Mouse (Mus musculus) lung, embryonic 16.5 days (tissue): ENCODE data around the gene Ylpm1. TPM values are rescaled to one million over a fixed set of nuclear protein-coding genes. Genes with fewer than 3 reads are reported as not detected.

ENCODE experiments used
- ATAC-seq: fragments of 200-750 bp; cut with Nextera tagmentation; 2 replicates; pipeline ENCODE4 v1.8.0; 2017; ENCODE audit warnings: low read depth, mild to moderate bottlenecking, moderate library complexity
- H3K27ac ChIP-seq: fragments of 300-500 bp; sonication (generic); 2 replicates; pipeline ENCODE4 v1.5.1; 2014; ENCODE audit warnings: mild to moderate bottlenecking, control low read depth, low read length
- H3K27me3 ChIP-seq: fragments of 300-500 bp; sonication (generic); 2 replicates; pipeline ENCODE4 v1.6.1; 2014; ENCODE audit warnings: low read depth, low read length, mixed read lengths; ENCODE audit not compliant: control insufficient read depth, insufficient read depth
- H3K36me3 ChIP-seq: fragments of 300-500 bp; sonication (generic); 2 replicates; pipeline ENCODE4 v1.6.1; 2014; ENCODE audit warnings: low read length; ENCODE audit not compliant: control insufficient read depth, insufficient read depth
- H3K4me1 ChIP-seq: fragments of 300-500 bp; sonication (generic); replicated peaks from 2 replicates; pipeline ENCODE4 v1.6.1; 2014; ENCODE audit warnings: low read length, mixed read lengths; ENCODE audit not compliant: control insufficient read depth, insufficient read depth
- H3K4me2 ChIP-seq: fragments of 300-500 bp; sonication (generic); 2 replicates; pipeline ENCODE4 v1.6.1; 2014; ENCODE audit warnings: low read depth, low read length, control low read depth
- H3K4me3 ChIP-seq: fragments of 300-500 bp; sonication (generic); 2 replicates; pipeline ENCODE4 v1.5.1; 2014; ENCODE audit warnings: mild to moderate bottlenecking, low read length, control low read depth
- H3K9ac ChIP-seq: fragments of 300-500 bp; sonication (generic); 2 replicates; pipeline ENCODE4 v1.6.1; 2014; ENCODE audit warnings: low read length, control low read depth
- H3K9me3 ChIP-seq: fragments of 300-500 bp; sonication (generic); 2 replicates; pipeline ENCODE4 v1.6.1; 2016; ENCODE audit warnings: low read length; ENCODE audit not compliant: control insufficient read depth
- WGBS: fragments of 180-500 bp; shearing (Covaris S2); extraction: QIAGEN DNeasy Blood & Tissue Kit; methylation state at CpG from one replicate; pipeline ENCODE4 v1.1.7; 2014; 5-methylcytosine and 5-hydroxymethylcytosine counted together
- polyA plus RNA-seq: library from polyadenylated mRNA; unstranded; fragments of >200 nt; fragmentation: Nextera tagmentation; extraction: Ambion mirVana; gene quantifications from 2 replicates; pipeline ENCODE4 v1.2.1, GENCODE M21; 2015

The Ylpm1 gene
- polyA plus RNA-seq, 1 experiment from 2014 or later, result 25.5 TPM

DNA sequence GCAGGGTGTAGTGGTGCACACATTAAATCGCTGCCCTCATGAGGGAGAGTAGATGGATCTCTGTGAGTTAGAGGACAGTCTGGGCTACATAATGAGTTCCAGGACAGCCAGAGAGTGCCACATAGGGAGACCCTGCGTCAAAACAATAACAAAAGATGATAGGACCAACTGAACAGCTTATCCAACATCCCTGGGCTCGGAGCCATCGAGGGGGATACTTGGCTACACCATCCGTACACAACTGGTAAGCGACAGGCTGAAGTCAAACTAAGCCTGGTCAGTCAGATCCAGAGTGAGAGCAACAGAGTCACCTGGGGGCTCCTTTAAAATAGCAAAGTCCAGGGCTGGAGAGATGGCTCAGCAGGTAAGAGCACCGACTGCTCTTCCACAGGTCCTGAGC, 99.7 kb downstream of the Ylpm1 start:
- H3K4me3 ChIP-seq, result no peak overlapping the region
- WGBS, result 66% methylated on average over 7 of the region's 7 CpGs
- no peak for ATAC-seq
- no peaks in the 10 kb centered on the region for H3K27me3 ChIP-seq
- no peak overlapping the region for H3K27ac ChIP-seq
- H3K9ac ChIP-seq, result no peak overlapping the region
- no peaks in the 10 kb centered on the region for H3K4me1 ChIP-seq
- H3K9me3 ChIP-seq, result no peaks in the 10 kb centered on the region
- no peaks in the 10 kb centered on the region for H3K36me3 ChIP-seq
- no peak overlapping the region for H3K4me2 ChIP-seq

DNA sequence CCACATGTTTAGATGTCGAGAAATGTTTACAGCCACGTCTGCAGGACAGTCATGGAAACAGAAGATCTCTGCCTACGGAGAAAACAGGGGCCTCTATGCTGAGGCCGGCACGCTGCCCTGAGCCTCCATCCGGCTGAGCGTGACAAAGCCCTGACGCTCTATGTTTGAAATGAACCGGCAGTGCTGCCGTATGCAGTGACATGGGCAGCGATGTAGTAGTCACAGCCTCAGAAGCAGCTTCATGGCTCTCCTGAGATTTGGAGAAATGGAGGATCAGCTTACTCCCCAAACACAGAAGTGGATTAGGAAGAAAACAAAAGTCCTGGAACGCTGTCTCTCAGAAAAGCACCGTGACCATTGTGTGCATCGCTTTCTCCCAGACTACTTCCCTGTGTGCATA, 104.9 kb downstream of the Ylpm1 start:
- no peak overlapping the region for H3K27ac ChIP-seq
- H3K4me1 ChIP-seq, result no peaks in the 10 kb centered on the region
- no peak overlapping the region for H3K4me2 ChIP-seq
- no peak overlapping the region for H3K9ac ChIP-seq
- H3K4me3 ChIP-seq, result no peak overlapping the region
- H3K36me3 ChIP-seq, result no peaks in the 10 kb centered on the region
- no peaks in the 10 kb centered on the region for H3K27me3 ChIP-seq
- H3K9me3 ChIP-seq, result no peaks in the 10 kb centered on the region
- ATAC-seq, result no peak
- 60% methylated on average over 14 of the region's 14 CpGs for WGBS

DNA sequence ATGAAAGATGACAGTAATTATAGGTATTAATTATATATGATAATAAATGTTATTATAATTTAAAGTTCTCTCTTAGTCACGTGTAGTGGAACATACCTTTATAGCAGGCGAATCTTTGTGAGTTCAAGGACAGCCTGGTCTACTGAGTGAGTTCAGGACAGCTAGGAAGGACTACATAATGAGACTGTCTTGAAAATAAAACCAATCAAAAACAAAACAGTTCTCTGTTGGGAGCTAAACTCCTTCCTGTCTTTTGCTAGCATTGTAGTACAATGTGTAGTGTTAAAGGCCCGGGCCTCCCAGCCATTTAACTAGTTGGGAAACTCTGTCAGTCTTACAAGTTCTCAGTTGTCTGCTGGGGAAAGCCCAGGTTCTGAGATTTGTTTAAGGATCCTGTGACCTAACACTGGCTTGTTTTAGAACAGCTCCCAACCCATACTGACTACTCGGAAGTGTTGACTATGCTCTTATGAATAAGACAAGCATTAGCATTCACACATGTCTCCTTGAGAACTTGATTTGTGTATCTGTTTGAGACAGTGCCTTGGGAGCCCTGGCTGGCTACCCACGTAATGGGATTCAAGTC, 105.5 kb downstream of the Ylpm1 start:
- 76% methylated on average over 5 of the region's 5 CpGs for WGBS
- no peak for ATAC-seq

DNA sequence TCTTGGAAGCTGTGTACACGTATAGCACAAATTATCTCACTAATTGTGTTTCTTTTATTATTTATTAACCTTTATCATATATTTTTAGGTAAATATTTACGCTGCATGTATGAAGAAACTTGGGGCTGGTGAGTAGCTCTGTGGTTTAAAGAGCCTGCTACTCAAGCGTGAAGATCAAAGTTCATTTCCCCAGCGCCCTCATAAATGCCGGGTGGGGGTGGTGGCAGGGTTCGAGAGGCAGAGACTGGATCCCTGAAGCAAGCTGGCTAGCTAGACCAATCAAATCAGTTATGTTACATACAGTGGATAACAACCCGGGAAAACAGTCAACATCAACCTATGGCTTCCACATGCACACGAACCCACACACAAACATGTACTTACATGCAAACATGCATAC, 107.0 kb downstream of the Ylpm1 start:
- 74% methylated on average over 8 of the region's 8 CpGs for WGBS
- Histone ChIP-seq H3K27ac (no peak overlapping the region), H3K4me2 (no peak overlapping the region), H3K4me3 (no peak overlapping the region), H3K9ac (no peak overlapping the region), H3K9me3 (no peaks in the 10 kb centered on the region), H3K4me1 (no peaks in the 10 kb centered on the region; the same call in 1 of the 2 replicates), H3K36me3 (no peaks in the 10 kb centered on the region), H3K27me3 (no peaks in the 10 kb centered on the region)
- no peak for ATAC-seq

More for the DNA sequence above, 105.5 kb downstream of the Ylpm1 start:
- Histone ChIP-seq H3K36me3 (no peaks in the 10 kb centered on the region), H3K27ac (no peak overlapping the region), H3K9me3 (no peaks in the 10 kb centered on the region), H3K4me3 (no peak overlapping the region), H3K9ac (no peak overlapping the region), H3K4me2 (no peak overlapping the region), H3K4me1 (no peaks in the 10 kb centered on the region; the same call in 1 of the 2 replicates), H3K27me3 (no peaks in the 10 kb centered on the region)

DNA sequence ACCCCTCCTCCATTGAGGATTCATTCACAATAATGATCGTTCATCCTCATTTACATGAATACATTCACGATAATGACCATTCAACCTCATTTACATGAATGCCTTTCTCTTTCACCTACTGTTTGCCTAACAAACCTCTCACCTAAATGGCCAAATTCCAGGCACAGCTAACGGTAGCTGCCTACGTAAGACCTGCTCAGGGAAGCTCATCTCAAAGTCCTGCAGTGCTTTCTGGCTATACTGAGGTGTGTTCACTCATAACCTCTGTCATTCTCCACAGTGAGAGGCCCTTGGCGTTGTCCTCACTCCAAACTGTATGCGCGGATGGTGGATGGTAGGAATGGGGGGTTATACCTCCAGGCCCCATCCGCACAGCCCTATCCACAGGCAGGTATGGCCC, 108.7 kb downstream of the Ylpm1 start:
- no peak overlapping the region for H3K4me2 ChIP-seq
- H3K4me3 ChIP-seq, result no peak overlapping the region
- ATAC-seq, result no peak
- peaks cover 5% of the 10 kb centered on the region for H3K4me1 ChIP-seq
- WGBS, result 84% methylated on average over 8 of the region's 8 CpGs
- H3K9me3 ChIP-seq, result no peaks in the 10 kb centered on the region
- no peaks in the 10 kb centered on the region for H3K36me3 ChIP-seq
- H3K27ac ChIP-seq, result no peak overlapping the region
- H3K27me3 ChIP-seq, result no peaks in the 10 kb centered on the region
- H3K9ac ChIP-seq, result no peak overlapping the region

DNA sequence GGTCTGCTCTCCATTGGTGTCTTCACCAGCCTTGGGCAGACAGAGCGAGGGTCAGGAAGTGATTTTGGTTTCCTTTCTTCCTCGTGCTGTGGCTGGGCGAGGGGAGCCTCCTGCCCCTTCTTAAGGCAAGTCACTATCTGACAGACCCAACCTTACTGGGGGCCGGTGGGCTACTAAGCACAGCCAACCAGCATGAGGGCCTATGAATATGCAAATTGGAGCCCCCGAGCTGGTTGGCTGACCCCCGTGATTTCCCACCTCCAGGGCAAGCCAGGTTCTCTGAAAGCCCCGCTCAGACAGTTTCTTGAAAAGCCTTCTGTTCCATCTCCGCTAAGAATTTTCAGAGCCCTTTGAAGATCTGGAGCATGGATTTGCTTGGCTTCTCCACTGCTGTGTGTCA, 110.2 kb downstream of the Ylpm1 start:
- Histone ChIP-seq H3K4me1 (peaks cover 7% of the 10 kb centered on the region), H3K36me3 (no peaks in the 10 kb centered on the region), H3K9ac (peak overlapping the region; percentile 32), H3K27ac (no peak overlapping the region), H3K27me3 (no peaks in the 10 kb centered on the region), H3K9me3 (no peaks in the 10 kb centered on the region), H3K4me3 (no peak overlapping the region), H3K4me2 (peak overlapping the region; percentile 35; the same call in 1 of the 2 replicates)
- 6% methylated on average over 8 of the region's 8 CpGs for WGBS
- ATAC-seq, result no peak

DNA sequence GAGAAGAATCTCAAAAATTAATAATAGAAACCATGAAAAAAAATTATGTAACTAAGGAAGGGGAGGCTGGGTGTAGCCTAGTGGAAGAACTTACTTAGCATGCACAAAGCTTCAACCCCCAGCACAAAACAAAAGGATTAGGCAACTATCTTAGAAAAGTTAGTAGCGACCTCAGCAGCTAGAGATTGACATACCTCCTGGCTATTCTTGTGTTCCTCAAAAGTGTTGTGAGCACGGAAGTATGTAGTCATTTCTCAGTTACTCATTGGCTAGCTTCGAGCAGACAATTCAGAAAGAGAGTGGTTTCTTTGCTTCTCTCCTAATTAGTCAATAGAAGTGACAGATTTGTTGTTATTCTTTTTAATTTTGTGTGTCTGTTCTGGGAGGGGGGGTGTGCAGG, 112.5 kb downstream of the Ylpm1 start:
- Histone ChIP-seq H3K9ac (no peak overlapping the region), H3K27ac (no peak overlapping the region), H3K4me2 (no peak overlapping the region), H3K4me1 (peaks cover 26% of the 10 kb centered on the region), H3K27me3 (no peaks in the 10 kb centered on the region), H3K9me3 (no peaks in the 10 kb centered on the region), H3K36me3 (no peaks in the 10 kb centered on the region), H3K4me3 (no peak overlapping the region)
- 49% methylated on average over 3 of the region's 3 CpGs for WGBS
- no peak for ATAC-seq

DNA sequence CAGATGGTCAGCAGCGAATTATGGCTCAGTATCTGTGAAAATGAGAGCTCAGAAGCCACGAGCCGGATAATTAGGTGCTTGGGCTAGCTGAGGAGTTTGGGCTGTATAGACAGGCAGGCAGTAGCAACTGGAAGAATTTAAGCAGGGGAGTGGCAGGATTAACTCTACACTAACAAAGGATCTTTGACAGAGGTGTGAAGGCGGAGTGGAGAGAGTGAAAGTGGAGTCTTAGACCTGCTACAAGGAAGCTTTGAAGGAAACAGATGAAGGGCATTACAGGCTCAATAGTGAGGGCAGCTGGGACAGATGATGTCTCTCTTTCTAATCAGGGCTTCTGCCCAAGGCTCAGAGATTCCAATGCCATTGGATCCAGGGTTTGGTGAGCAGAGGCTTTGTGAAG, 113.3 kb downstream of the Ylpm1 start:
- Histone ChIP-seq H3K4me1 (peaks cover 27% of the 10 kb centered on the region), H3K4me2 (peak overlapping the region; percentile 80), H3K9me3 (no peaks in the 10 kb centered on the region), H3K9ac (no peak overlapping the region), H3K27me3 (no peaks in the 10 kb centered on the region), H3K4me3 (no peak overlapping the region), H3K27ac (no peak overlapping the region; the same call in 1 of the 2 replicates), H3K36me3 (no peaks in the 10 kb centered on the region)
- WGBS, result 53% methylated on average over 4 of the region's 4 CpGs
- no peak for ATAC-seq

DNA sequence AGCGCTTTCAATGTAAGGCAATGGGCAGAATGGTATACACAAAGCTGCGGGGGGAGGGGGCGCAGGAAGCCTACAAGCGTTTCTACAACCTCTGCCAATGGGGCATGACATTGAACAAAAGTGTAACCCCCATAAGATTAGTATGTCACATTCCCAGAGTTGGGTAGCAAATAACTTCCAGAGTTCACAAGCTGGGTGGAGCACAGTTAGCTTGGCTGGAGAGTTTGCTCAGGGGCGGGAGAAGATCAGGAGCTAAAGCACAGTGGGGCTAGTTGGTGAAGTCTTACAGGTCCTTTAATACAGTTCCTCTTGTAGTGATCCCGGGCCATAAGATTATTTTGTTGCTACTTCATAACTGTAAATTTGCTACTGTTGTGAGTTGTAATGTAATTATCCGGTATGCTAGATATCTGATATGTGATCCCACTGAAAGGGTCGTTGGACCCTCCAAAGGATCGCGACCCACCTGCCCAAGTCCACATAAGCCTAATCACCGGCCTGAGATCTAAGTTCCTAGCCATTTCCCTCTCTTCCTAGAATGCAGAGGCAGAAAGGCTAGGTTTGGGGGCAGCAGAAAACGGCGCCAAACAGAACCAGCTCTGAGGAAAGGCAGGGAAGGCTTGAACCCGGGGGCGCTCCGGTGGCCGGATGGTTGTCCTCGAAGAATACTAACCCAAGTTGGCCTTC, 114.0 kb downstream of the Ylpm1 start:
- Histone ChIP-seq H3K36me3 (no peaks in the 10 kb centered on the region), H3K9ac (peak overlapping the region; percentile 97), H3K9me3 (no peaks in the 10 kb centered on the region), H3K4me1 (peaks cover 34% of the 10 kb centered on the region), H3K27me3 (no peaks in the 10 kb centered on the region), H3K4me2 (peak overlapping the region; percentile 80), H3K27ac (peak overlapping the region; percentile 91), H3K4me3 (peak overlapping the region; percentile 93)
- 12% methylated on average over 18 of the region's 18 CpGs for WGBS
- peak; percentile 50 for ATAC-seq
